Mouse (Mus musculus): Measurements from ENCODE around the gene Eps8l1. TPM values are rescaled to one million over a fixed set of nuclear protein-coding genes. Genes with fewer than 3 reads are reported as not detected.
A peak's percentile ranks its signal among the peaks of the same experiment; 100 is the strongest.

Gene Eps8l1
- polyA plus RNA-seq, 1 experiment from 2014 or later = 15.5 TPM

- Histone ChIP-seq H3K9ac (no peak overlapping the region), H3K4me2 (peak overlapping the region; percentile 76; the same call in 1 of the 2 replicates), H3K27me3 (no peaks in the 10 kb centered on the region), H3K4me3 (no peak overlapping the region), H3K4me1 (peaks cover 15% of the 10 kb centered on the region), H3K36me3 (no peaks in the 10 kb centered on the region), H3K9me3 (no peaks in the 10 kb centered on the region), H3K27ac (no peak overlapping the region)
- ATAC-seq (ENCODE audit: borderline replicate concordance, extremely low read depth, low FRiP score, low TSS enrichment) = no peak
- WGBS = 46% methylated on average over 18 of the region's 18 CpGs
Measured at GRCm38 (mm10) chr7:4527302-4527689, 66.8 kb downstream of the Eps8l1 start.

Small RNA genes lying within 50 kb of the gene (microRNA-seq; reads per million reads assigned to microRNA genes)
- gene Gm24605 = not detected

Other genes with a start within 250 kb of the Eps8l1 start
- gene Lilra5, start 222.9 kb upstream of the Eps8l1 start, polyA plus RNA-seq (2015; fragmentation: Nextera tagmentation; extraction: Ambion mirVana) = 0.15 TPM in 1 of 2 replicates, not detected in the other
- 0.14 TPM in 1 of 2 replicates, not detected in the other for gene Ncr1, start 123.0 kb upstream of the Eps8l1 start, polyA plus RNA-seq (2015; fragmentation: Nextera tagmentation; extraction: Ambion mirVana)
- 0.78 and 0.80 TPM in 2 replicates for gene Gp6, start 62.9 kb upstream of the Eps8l1 start, polyA plus RNA-seq (2015; fragmentation: Nextera tagmentation; extraction: Ambion mirVana)
- gene Rdh13, start 15.0 kb upstream of the Eps8l1 start, polyA plus RNA-seq (2015; fragmentation: Nextera tagmentation; extraction: Ambion mirVana) = 20.9 and 22.1 TPM in 2 replicates
- gene Ppp1r12c, start 41.0 kb downstream of the Eps8l1 start, polyA plus RNA-seq (2015; fragmentation: Nextera tagmentation; extraction: Ambion mirVana) = 41.6 and 49.0 TPM in 2 replicates
- 13.4 and 23.1 TPM in 2 replicates for gene Tnnt1, start 55.7 kb downstream of the Eps8l1 start, polyA plus RNA-seq (2015; fragmentation: Nextera tagmentation; extraction: Ambion mirVana)
- 79.8 and 114 TPM in 2 replicates for gene Tnni3, start 63.6 kb downstream of the Eps8l1 start, polyA plus RNA-seq (2015; fragmentation: Nextera tagmentation; extraction: Ambion mirVana)
- gene Dnaaf3, start 71.8 kb downstream of the Eps8l1 start, polyA plus RNA-seq (2015; fragmentation: Nextera tagmentation; extraction: Ambion mirVana) = 2.9 and 3.2 TPM in 2 replicates
- 4.8 and 5.7 TPM in 2 replicates for gene Syt5, start 86.9 kb downstream of the Eps8l1 start, polyA plus RNA-seq (2015; fragmentation: Nextera tagmentation; extraction: Ambion mirVana)
- not detected in 2 replicates for gene Ptprh, start 143.4 kb downstream of the Eps8l1 start, polyA plus RNA-seq (2015; fragmentation: Nextera tagmentation; extraction: Ambion mirVana)
- gene Tmem86b, start 170.7 kb downstream of the Eps8l1 start, polyA plus RNA-seq (2015; fragmentation: Nextera tagmentation; extraction: Ambion mirVana) = 0.76 and 1.00 TPM in 2 replicates
- 9.0 and 9.2 TPM in 2 replicates for gene Ppp6r1, start 198.3 kb downstream of the Eps8l1 start, polyA plus RNA-seq (2015; fragmentation: Nextera tagmentation; extraction: Ambion mirVana)
- gene Hspbp1, start 224.4 kb downstream of the Eps8l1 start, polyA plus RNA-seq (2015; fragmentation: Nextera tagmentation; extraction: Ambion mirVana) = 99.4 and 99.6 TPM in 2 replicates
- 0.87 and 1.1 TPM in 2 replicates for gene Brsk1, start 229.9 kb downstream of the Eps8l1 start, polyA plus RNA-seq (2015; fragmentation: Nextera tagmentation; extraction: Ambion mirVana)